Mouse (Mus musculus): ENCODE measurements around the gene Ncoa5. TPM values are rescaled to one million over a fixed set of nuclear protein-coding genes. Genes with fewer than 3 reads are reported as not detected.

Gene Ncoa5
- polyA plus RNA-seq, 1 experiment from 2014 or later, result 126 TPM

Other genes starting within 250 kb of the Ncoa5 start
- 15.0 and 15.7 TPM in 2 replicates for gene Snx21, start 249.0 kb downstream of the Ncoa5 start, polyA plus RNA-seq (2016; fragmentation: Nextera tagmentation; extraction: Ambion mirVana)
- gene Acot8, start 230.0 kb downstream of the Ncoa5 start, polyA plus RNA-seq (2016; fragmentation: Nextera tagmentation; extraction: Ambion mirVana), result 15.3 and 17.0 TPM in 2 replicates
- 11.9 and 12.2 TPM in 2 replicates for gene Zswim3, start 229.8 kb downstream of the Ncoa5 start, polyA plus RNA-seq (2016; fragmentation: Nextera tagmentation; extraction: Ambion mirVana)
- 21.4 and 22.3 TPM in 2 replicates for gene Zswim1, start 212.2 kb downstream of the Ncoa5 start, polyA plus RNA-seq (2016; fragmentation: Nextera tagmentation; extraction: Ambion mirVana)
- not detected in 2 replicates for gene Spata25, start 206.3 kb downstream of the Ncoa5 start, polyA plus RNA-seq (2016; fragmentation: Nextera tagmentation; extraction: Ambion mirVana)
- gene Ctsa, start 202.0 kb downstream of the Ncoa5 start, polyA plus RNA-seq (2016; fragmentation: Nextera tagmentation; extraction: Ambion mirVana), result 108 and 112 TPM in 2 replicates
- gene Neurl2, start 201.4 kb downstream of the Ncoa5 start, polyA plus RNA-seq (2016; fragmentation: Nextera tagmentation; extraction: Ambion mirVana), result 5.5 and 6.1 TPM in 2 replicates
- gene Pltp, start 177.2 kb downstream of the Ncoa5 start, polyA plus RNA-seq (2016; fragmentation: Nextera tagmentation; extraction: Ambion mirVana), result 77.3 and 78.5 TPM in 2 replicates
- gene Pcif1, start 155.6 kb downstream of the Ncoa5 start, polyA plus RNA-seq (2016; fragmentation: Nextera tagmentation; extraction: Ambion mirVana), result 85.2 and 87.6 TPM in 2 replicates
- gene Zfp335, start 123.1 kb downstream of the Ncoa5 start, polyA plus RNA-seq (2016; fragmentation: Nextera tagmentation; extraction: Ambion mirVana), result 17.3 and 18.2 TPM in 2 replicates
- 5.7 and 7.2 TPM in 2 replicates for gene Mmp9, start 94.1 kb downstream of the Ncoa5 start, polyA plus RNA-seq (2016; fragmentation: Nextera tagmentation; extraction: Ambion mirVana)
- gene Slc12a5, start 74.1 kb downstream of the Ncoa5 start, polyA plus RNA-seq (2016; fragmentation: Nextera tagmentation; extraction: Ambion mirVana), result 12.7 and 16.1 TPM in 2 replicates
- gene Cd40, start 20.8 kb upstream of the Ncoa5 start, polyA plus RNA-seq (2016; fragmentation: Nextera tagmentation; extraction: Ambion mirVana), result 5.4 and 6.8 TPM in 2 replicates
- gene 1700025C18Rik, start 55.9 kb upstream of the Ncoa5 start, polyA plus RNA-seq (2016; fragmentation: Nextera tagmentation; extraction: Ambion mirVana), result not detected in 2 replicates
- 12.3 and 13.5 TPM in 2 replicates for gene Cdh22, start 200.0 kb upstream of the Ncoa5 start, polyA plus RNA-seq (2016; fragmentation: Nextera tagmentation; extraction: Ambion mirVana)